Mouse (Mus musculus) layer of hippocampus, adult 11-12 months (tissue): Measurements from ENCODE around the gene Lrrc30.
A peak's percentile ranks its signal among the peaks of the same experiment; 100 is the strongest.

Source experiments
- DNase-seq: peaks from one replicate; pipeline ENCODE4 v3.0.0; 2022; ENCODE audit warnings: low spot score

Gene Lrrc30

DNA sequence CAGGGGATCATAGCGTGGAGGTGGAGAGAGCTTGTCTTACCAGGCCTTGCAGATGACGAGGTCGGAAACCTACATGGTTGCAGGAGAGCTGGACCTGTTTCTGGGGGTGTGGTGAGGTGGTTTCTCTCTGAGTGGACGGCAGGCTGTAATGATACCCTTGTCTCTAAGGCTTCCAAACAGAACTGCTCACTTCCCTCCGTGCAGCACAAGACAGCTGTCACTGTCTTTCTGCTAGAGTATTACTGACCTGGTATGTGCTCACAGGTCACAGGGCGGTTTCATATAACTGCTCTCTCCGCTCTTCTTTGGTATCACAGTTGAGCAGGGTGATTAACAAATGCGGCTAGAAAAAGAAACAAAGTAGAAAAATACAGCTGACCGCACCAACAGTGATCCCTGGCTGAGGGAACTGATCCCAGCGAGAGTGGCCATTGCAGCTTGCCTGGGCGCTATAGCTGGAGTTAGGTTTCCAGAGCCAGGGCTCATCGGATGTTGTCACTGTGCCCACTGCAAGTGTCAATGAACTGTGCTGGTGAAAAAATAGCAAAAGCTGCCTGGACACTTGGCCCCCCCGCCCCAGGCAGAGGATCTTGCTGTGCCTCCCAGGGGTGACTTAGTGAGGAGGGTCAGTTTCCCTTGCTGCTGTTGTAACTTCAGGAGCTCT is at the start of gene Lrrc30:
Gene Lrrc30 (minus strand): TSS at position 48 of the 664 bp plus-strand sequence.
- DNase-seq, result no peak

DNA sequence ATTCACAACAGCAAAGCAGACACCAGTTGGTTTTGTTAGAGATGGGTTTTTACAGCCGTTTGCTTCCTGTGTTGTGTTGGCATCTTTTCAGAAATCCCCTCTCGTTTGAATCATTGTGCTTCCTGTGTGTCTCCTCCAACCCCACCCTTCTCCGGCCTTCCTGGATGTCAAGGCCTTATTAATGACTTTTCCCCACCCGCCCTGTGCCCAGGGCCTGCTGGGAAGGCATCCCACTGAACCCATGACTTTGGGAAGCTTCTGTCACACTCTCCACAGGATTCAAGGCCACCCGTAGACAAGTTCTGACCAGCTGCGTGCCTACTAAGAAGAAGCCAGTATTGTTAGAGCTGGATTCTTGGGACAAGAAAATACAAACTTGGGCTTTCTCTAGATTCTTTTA is 48.6 kb upstream of the Lrrc30 start:
- no peak for DNase-seq

DNA sequence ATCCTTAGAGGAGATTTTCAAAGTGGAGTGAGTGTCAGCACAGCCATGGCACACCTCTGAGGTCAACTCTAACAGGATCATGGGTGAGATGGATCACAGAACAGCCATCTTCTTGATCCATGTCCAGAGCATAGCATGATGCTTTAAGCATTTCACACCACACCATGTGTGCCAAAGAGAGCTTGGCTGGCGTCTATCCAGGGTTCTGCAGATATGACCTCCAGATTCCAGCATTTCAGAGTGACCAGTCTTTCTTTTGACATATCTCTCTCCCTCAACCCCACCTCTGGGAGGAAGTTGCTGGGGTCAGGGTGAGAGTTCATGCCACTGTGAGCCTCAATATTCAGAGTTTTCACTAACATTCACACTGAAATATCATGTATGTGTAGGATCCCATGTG is 46.1 kb upstream of the Lrrc30 start:
- DNase-seq, result no peak

DNA sequence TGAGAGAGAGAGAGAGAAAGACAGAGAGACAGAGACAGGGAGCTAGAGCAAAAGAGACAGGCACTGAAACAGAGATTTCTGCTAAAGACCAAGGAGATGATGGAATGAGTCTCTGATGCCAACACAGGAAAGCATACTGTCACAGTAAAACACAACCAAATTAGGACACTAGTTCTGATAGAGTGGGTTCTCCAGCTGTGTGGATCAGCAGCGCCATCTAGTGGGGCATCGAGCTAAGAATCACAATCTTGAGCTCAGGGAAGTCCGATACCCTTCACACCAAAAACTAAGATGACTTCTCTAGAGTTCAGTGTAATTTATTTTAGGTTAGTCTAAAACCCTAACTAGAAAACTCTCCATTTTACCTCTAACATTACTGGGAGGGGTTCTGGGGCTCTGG is 35.5 kb upstream of the Lrrc30 start:
- peak; percentile 46 for DNase-seq

DNA sequence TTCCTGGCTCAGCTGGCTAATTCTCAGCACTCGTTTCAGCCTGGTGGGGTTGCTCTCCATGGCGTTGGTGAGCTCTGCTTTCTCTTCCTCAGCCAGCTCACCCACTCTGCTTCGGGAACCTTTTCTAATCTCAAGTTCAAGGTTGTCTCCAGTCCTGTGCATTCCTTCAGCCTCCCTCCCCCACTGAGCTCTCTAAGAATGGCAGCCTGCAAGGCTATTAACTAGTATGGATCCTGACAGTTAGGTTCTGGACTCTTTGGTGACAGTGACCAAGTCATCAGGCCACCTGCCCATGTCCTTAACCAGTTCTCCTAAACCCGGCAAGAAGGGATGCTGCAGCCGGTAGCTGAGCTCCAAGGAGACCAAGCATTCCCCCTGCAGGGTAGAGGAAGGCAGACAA is 34.5 kb upstream of the Lrrc30 start:
- DNase-seq, result no peak

DNA sequence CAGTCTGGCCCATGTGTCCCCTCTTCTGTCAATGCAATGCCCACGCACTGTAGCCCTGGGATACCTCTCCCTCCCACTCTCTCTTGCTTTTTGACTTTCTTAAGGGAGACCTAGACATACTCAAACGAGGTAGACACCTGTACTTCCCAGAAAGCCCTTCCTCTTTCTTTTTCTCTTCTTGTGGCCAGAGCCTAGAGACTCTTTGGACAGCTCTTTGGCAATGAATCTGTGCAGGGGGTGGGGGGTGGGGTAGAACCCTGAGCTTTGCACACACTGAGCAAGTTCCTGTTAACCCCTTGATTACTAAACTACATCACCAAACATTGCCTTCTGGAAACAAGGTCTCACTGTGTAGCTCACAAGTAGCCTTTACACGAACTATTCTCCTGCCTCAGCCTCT is 31.8 kb upstream of the Lrrc30 start:
- no peak for DNase-seq

DNA sequence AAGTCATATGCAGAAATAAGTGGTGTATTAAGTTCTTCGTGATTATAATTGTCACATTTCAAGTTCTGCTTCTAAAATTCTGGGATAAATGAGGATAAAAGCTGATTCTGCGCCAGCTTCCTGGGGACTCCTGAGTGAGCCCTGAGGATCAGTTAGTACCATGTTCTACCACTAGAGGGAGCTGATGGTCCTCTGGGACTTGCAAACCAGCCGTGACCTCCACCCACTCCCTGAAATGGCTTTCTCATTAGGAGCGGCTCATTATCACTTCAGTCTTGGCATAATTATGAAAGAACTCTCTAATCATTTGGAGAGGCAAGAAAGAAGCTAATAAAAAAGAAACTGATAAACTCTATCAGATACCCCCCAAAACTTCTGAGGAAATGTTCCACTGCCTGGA is 19.0 kb upstream of the Lrrc30 start:
- DNase-seq, result peak; percentile 72

DNA sequence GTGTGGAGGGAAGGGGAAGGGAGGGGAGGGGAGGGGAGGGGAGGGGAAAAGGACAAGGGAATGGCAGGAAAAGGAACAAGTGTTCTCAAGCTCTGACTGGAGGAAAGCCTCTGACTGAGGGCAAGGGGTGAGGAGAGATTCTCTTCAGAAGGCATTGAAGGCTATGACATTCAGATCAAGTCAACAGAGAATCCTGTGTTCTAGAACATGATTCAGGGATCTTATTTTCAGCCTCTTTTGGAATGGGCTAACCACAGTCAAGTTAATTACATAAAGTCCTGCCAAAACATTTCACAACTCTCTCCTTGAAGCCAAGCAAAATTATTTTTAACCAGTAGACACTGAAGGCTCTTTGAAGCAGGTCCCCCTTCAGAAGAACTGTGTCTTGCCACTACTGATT is 9.1 kb upstream of the Lrrc30 start:
- DNase-seq, result no peak

DNA sequence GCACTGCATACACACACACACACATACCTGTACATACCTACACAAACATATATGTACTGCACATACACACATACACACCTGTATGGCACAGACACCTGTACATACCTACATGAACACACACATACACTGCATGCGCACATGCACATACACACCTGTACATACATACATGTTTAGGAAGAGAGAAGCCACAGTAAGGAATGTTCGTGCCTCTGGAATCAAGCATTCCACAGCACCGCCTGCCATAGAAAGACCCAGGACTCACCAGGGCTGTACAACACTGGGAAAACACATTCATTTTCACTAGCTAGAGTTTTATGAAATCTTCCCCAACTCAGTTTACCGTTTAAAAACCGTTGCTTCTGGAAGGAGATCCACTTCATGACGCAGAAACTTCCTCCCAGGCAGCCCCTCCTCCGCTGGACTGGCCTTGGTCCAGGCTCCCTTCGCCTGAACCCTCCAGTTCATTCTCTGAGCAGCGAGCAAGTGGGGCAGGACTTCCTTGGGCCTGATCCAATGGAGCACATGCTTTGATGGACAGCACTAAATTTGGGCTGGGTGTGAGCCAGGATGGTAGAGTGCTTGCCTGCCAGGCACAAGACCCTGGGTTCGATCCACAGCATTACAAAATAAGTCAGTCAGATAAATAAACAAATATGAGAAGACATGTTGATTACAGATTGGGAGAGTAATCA is 5.7 kb upstream of the Lrrc30 start:
- no peak for DNase-seq

DNA sequence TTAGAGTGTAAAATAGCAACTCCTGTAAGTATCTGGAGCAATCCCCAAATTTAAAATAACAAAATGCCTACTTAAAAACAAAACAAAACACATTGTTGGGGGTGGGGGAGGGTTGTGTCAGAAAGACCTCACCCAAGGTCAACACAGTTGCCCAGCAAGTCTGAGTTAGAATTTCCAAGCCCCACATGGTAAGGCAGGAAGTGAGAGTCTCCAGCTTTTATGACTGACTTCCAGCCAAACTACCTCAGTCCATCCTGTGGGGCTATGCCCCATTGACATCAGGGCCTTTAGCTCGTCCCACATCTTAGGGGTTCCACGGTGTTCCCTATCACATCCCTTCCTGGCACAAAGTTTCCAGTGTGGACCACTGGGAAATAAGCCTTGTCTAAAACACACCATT is 4.4 kb upstream of the Lrrc30 start:
- DNase-seq, result no peak

DNA sequence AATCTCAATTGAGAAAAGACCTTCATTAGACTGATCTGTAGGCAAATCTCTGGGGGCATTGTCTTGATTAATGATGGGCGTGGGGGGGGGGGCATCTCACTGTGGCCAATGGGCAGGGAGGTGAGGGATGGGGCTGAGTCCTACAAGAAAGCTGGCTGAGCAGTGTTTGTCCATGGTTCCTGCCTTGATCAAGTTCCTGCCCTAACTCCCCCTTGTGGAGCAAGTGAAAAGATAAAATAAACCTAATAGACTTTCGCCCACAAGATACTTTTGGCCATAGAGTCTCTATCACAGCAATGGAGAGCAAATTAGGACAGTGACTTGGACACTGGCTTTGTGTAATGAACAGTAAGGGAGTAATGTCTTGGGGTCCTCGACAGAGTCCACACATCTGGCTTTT is 3.8 kb upstream of the Lrrc30 start:
- no peak for DNase-seq

DNA sequence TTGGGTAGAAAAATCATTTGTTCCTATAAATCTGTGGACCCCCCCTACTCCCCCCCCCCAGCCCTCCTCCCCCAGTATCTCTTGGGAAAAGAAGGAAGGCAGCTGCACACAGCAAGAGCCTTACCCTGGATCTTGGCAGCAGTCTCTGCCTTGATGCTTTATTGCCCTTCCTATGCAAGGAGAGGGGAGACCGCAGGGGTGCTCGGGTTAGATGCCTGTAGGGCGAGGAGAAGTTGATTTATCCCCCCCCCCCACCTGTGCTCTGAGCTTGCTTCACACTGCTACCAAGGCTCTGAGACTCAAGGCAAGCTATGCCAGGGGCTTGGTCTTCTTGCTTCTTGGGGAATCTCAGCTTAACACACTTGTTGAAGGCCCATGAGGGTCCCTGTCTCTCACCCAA is 2.8 kb downstream of the Lrrc30 start:
- DNase-seq, result no peak

DNA sequence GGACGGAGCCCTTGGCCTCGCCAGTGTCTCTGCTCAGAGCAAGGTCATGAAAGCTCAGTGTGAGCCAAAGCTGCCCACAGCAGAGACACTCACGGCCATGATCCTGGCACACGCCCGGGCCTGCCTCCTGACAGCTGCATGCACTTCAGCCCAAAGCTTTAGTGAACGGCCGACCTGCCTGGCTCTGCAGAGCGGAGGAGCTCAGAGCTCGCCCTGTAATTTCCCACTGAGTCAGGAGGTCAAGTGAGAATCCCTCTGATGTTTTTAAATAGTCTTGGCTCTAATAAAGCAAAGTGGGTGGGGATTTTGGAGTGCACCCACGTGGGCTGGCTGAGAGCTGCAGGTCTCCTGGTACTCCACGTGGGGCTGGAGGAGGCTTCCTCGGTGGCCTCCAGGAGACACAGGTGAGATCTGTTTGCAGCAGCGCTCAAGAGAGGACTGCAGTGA is 3.3 kb downstream of the Lrrc30 start:
- DNase-seq, result no peak

DNA sequence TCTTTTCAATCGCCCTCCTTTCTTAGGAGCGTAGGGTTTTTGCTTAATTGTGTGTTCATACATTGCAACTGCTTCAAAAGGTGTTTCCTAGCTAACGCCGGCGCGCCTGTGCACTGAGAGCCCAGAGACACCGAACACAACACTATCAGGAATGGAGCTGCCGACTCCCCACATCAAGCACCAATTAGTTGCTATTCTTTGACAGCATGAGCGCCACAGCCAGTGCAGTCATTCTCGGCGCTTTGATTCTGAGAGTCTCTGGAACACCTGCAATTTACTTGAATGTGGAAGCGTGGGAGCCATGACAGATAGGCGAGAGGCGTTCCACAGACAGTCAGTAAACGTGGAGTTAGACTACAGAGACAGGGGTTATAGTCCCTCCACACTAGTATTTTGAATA is 4.0 kb downstream of the Lrrc30 start:
- DNase-seq, result no peak

DNA sequence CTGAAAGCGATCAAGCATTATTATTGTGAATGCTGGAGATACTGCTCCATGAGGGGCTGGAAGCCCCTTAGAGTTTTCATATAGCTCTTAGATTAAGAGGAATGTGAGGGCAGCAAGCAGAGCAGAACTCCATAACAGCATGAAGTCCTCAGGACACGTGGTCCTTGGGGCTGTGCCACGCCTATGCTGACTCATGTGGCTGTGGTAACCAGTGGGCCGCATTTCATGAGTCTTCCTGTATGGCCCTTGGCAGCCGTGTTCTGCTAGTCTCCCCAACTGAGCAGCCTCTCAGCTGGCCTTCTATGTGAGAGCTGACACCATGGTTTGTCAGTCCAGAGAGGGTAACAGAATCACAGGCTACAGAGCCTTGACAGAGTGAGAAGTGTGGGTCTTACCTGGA is 7.1 kb downstream of the Lrrc30 start:
- no peak for DNase-seq

DNA sequence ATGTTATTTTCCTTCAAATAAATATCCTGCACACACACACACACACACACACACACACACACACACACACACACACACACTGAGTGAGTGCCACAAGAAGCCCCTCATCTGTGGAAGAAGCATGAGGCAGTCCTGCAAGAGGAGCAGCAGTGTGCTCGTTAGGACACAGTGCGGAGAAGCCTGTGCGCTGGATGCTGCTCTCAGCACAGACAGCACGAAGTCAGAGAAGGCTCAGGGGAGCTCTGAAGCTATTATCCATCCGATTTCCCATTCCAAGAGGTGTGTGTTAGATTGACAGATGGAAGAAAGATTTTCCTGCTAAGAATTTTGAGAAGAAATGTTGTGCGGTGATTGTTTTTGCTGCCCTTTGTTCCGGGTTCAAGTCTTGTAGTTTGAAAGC is 13.5 kb downstream of the Lrrc30 start:
- no peak for DNase-seq

DNA sequence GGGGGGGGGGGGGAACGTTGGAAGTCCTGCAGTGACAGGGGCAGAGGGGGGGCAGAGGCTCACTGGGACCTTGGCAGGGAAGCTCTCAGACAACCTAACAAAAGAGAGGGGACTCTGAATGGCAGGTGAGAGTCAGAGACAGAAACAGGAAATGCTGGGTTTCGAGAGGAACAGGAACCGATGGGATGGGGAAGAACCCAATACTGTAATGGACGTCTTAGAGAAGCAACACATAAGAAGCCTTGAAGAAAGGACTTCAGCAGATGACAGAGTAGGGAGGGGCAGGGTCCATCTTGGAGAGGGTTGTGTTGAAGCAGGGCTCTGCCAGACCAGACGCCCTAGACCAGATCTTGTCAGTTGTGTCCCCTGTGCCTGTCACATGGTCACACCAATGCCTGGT is 18.1 kb downstream of the Lrrc30 start:
- DNase-seq, result no peak

DNA sequence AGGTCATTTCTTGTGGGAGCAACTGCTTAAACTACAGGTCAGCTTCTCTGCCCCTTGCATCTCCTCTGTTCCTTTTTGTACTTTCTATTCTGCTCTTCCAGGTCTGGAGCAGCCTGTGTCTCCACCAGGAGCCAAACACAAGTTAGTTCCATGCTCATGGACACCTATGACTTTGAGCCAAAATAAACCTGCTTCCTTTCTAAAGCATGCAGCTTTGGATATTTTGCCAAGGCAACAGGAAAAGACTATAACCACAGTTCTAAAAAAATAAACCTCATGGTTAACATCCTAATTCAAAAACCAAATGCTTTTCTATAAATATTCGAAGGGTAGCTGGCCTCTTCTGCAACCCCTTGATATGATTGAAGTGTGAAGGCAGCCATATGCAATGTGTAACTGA is 19.9 kb downstream of the Lrrc30 start:
- no peak for DNase-seq

DNA sequence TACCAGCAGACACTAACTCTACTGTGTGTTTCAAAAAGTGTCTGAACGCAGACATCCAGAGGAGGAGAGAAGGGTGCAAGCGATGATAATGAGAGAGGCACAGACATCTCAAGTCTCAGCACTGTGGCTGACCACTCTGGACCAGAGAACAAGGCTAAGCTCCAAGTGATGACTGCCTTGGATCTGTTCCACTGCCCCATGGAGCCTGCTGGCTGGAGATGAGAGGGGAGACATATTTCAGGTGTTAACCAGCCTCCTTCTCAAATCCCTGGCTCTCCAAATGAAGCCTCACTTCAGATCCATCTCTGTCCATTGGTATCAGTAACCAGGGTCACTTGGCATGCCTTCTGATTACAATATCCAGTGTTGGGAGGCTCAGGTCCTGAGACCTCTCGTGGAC is 20.4 kb downstream of the Lrrc30 start:
- no peak for DNase-seq

DNA sequence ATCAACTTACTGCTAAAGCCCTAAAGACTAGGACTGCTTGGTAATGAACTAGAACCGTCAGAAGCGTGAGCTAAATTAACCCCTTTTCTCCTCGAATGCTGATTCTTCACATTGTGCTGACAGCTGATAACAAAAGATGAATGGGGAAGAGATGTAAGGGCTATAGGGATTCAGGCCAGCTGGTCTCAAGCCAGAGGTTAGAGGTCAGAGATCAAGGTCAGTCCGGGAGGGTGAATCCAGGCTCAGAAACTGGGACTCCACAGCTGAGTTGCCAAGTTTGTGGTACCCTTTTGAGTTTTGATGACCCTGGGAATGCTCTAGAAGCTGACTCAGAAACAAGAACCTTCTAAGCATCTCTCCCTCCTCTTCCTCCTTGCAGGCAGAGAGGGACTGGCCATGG is 28.1 kb downstream of the Lrrc30 start:
- no peak for DNase-seq

DNA sequence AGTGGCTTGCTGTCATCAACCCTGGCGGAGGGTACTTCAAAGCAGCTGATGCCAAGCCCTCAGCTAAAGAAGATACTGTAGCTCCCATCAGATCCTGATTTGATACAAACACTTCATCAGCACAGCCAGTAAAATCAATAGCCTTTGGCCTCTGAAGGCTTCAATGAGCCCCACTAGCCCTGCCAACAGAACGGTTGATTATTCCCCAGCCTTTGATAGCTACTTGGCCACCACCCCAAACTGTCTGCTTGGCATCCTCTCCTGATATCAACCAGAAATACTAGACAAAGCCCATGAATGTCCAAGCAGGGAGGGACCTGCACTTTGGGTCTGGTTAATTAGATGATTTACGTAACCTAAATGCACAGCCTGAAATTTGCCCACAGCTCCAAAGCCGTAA is 30.0 kb downstream of the Lrrc30 start:
- no peak for DNase-seq

DNA sequence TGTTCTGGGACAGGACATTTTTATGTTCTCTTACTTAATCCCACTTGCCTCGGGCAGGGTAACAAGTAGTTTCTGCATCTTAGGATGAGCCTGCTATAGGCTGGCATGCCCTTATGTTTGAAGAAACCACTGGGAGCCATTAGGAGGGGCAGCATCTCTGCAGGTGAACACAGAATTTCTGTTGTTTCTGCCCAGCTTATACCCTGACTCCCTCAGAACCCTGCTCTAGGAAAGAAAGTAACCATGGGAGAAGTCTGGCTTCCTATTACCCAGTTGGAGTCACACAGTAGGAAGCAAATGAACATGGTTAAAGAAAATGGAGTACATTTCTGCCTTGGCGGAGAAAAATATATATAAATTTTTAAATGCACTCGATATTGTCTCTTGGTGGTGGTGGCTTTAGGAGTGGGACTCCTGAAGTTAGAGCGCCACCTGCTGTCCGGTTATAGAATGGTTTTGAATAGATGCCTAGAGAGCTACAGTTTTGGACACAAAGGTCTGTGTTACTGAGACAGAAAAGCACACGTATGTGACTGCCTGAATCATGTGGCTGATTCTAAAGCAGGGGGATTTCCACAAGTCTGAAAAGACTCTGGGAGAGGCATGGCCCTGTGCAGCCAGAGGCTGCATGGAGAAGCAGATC is 47.5 kb downstream of the Lrrc30 start:
- DNase-seq, result peak; percentile 84

DNA sequence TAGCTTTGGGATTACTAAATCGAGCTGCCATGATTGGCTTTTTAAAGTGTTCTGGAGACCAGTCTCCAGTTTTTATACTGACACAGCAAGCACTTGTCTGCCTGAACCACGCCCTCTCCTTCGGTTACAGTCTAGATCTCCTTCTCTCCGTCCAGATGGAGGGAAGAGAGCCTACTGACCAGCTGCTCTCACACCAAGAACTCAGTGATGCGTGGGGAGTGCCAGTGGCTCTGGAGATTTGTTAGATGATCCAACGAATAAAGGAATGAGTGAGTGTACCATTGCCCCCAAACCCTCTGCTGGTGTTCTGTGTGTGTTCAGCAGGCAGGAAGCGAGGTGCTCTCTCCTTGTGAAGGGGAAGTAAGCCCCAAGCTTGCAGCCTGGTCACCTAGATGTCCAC is 48.0 kb downstream of the Lrrc30 start:
- DNase-seq, result no peak

DNA sequence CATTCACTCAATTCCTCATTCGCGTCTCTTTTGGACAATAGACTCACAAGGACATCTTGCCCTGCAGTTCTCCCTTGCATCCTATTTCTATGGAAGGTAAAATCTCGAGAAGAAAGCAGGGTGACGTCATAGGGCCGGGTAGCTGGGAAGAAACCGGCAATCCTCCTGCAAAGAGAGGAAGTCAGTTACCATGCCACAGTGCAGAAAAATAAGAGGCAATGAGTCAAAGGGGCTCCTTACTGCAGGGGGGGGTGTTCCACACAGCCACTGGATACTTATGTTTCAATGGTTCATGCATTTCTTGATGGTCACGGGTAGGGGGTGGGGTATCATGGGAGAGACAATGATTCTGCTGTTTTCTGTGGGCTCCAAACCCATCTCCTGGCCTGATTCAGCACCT is 49.1 kb downstream of the Lrrc30 start:
- DNase-seq, result no peak
